Mouse (Mus musculus) midbrain, embryonic 11.5 days (tissue): ENCODE measurements around the gene Rab11fip5. TPM values are rescaled to one million over a fixed set of nuclear protein-coding genes. Genes with fewer than 3 reads are reported as not detected.

Experiments used
- ATAC-seq: fragments of 200-750 bp; cut with Nextera tagmentation; 2 replicates; pipeline ENCODE4 v1.8.0; 2017; ENCODE audit warnings: moderate TSS enrichment, moderate library complexity; ENCODE audit not compliant: low FRiP score
- DNase-seq: peaks from one replicate; pipeline ENCODE4 v3.0.0; 2015; ENCODE audit warnings: low spot score; ENCODE audit errors: missing footprints
- H3K27ac ChIP-seq: fragments of 300-500 bp; sonication (generic); 2 replicates; pipeline ENCODE4 v1.5.1; 2014; ENCODE audit warnings: low read depth, low read length
- H3K27me3 ChIP-seq: fragments of 300-500 bp; sonication (generic); 2 replicates; pipeline ENCODE4 v1.6.1; 2014; ENCODE audit warnings: mild to moderate bottlenecking, low read length, moderate library complexity, mixed read lengths; ENCODE audit not compliant: control insufficient read depth, insufficient read depth
- H3K36me3 ChIP-seq: fragments of 300-500 bp; sonication (generic); 2 replicates; pipeline ENCODE4 v1.6.1; 2014; ENCODE audit warnings: mild to moderate bottlenecking, low read length, moderate library complexity, mixed read lengths; ENCODE audit not compliant: control insufficient read depth, insufficient read depth
- H3K4me1 ChIP-seq: fragments of 300-500 bp; sonication (generic); 2 replicates; pipeline ENCODE4 v1.6.1; 2014; ENCODE audit warnings: low read length; ENCODE audit not compliant: control insufficient read depth, insufficient read depth
- H3K4me2 ChIP-seq: fragments of 300-500 bp; sonication (generic); 2 replicates; pipeline ENCODE4 v1.6.1; 2014; ENCODE audit warnings: mild to moderate bottlenecking, moderate library complexity
- H3K4me3 ChIP-seq: fragments of 300-500 bp; sonication (generic); 2 replicates; pipeline ENCODE4 v1.5.1; 2014; ENCODE audit warnings: low read depth, low read length
- H3K9ac ChIP-seq: fragments of 300-500 bp; sonication (generic); 2 replicates; pipeline ENCODE4 v1.6.1; 2014; ENCODE audit warnings: low read length
- H3K9me3 ChIP-seq: fragments of 300-500 bp; sonication (generic); 2 replicates; pipeline ENCODE4 v1.6.1; 2016; ENCODE audit warnings: low read length; ENCODE audit not compliant: control insufficient read depth
- WGBS: fragments of 180-500 bp; shearing (Covaris S2); extraction: QIAGEN DNeasy Blood & Tissue Kit; methylation state at CpG from one replicate; pipeline ENCODE4 v1.1.7; 2014; 5-methylcytosine and 5-hydroxymethylcytosine counted together
- polyA plus RNA-seq: library from polyadenylated mRNA; unstranded; fragments of >200 nt; fragmentation: Nextera tagmentation; extraction: Ambion mirVana; gene quantifications from 2 replicates; pipeline ENCODE4 v1.2.1, GENCODE M21; 2014

The Rab11fip5 gene
- polyA plus RNA-seq, 1 experiment from 2014 or later: 4.7 TPM

DNA sequence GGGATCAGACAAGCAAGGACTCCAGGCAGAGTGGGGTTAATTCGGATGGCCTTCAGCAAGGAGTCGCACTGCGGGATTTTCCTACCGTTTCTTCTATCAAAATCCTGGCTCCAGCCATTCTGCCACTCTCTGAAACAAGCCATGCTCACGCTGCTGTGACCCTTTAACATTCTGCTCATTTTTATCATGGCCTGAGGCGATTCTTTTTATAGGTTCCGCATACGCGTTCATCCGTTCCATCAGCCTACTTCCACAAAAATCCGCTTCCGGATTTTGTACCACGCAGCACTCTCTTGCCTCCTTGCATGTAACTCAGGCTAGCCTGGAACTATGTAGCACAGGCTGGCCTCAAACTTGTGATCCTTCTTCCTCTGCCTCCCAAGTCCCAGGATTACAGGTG is 40.7 kb downstream of the Rab11fip5 start:
- ATAC-seq: no peak
- no peak for DNase-seq
- H3K36me3 ChIP-seq: no peaks in the 10 kb centered on the region
- H3K27me3 ChIP-seq: peaks cover 7% of the 10 kb centered on the region
- peak overlapping the region; percentile 68; the same call in 1 of the 2 replicates for H3K27ac ChIP-seq
- H3K4me1 ChIP-seq: peaks cover 5% of the 10 kb centered on the region
- peak overlapping the region; percentile 76 for H3K9ac ChIP-seq
- WGBS: 2% methylated on average over 13 of the region's 13 CpGs
- H3K9me3 ChIP-seq: no peaks in the 10 kb centered on the region
- peak overlapping the region; percentile 67 for H3K4me3 ChIP-seq
- H3K4me2 ChIP-seq: peak overlapping the region; percentile 98

- H3K9me3 ChIP-seq: no peaks in the 10 kb centered on the region
- H3K9ac ChIP-seq: peak within 1 kb of the TSS; percentile 76
- DNase-seq (peak; percentile 99), ATAC-seq (peak; percentile 98)
- H3K4me2 ChIP-seq: peak within 1 kb of the TSS; percentile 98
- WGBS: under 1% methylated on average over 49 of the region's 49 CpGs
- peaks cover 5% of the 10 kb centered on the region for H3K4me1 ChIP-seq
- peak within 1 kb of the TSS; percentile 68 for H3K27ac ChIP-seq
- H3K4me3 ChIP-seq: peak within 1 kb of the TSS; percentile 67
- no peaks in the 10 kb centered on the region for H3K36me3 ChIP-seq
- peaks cover 7% of the 10 kb centered on the region for H3K27me3 ChIP-seq
Observed at GRCm38 (mm10) chr6:85333000-85333669, 41.3 kb downstream of the Rab11fip5 start, which contains the start of gene Sfxn5. Gene Sfxn5, minus strand, starts transcription at chr6:85333422.

GRCm38 (mm10) chr6:85332351-85332999 is 42.0 kb downstream of the Rab11fip5 start:
- no peaks in the 10 kb centered on the region for H3K9me3 ChIP-seq
- under 1% methylated on average over 41 of the region's 41 CpGs for WGBS
- peak overlapping the region; percentile 67 for H3K4me3 ChIP-seq
- ATAC-seq (no peak; the same call in 1 of the 2 replicates), DNase-seq (no peak)
- H3K9ac ChIP-seq: peak overlapping the region; percentile 76
- peaks cover 5% of the 10 kb centered on the region for H3K4me1 ChIP-seq
- H3K4me2 ChIP-seq: peak overlapping the region; percentile 98
- no peaks in the 10 kb centered on the region for H3K36me3 ChIP-seq
- H3K27me3 ChIP-seq: peaks cover 7% of the 10 kb centered on the region
- peak overlapping the region; percentile 25; the same call in 1 of the 2 replicates for H3K27ac ChIP-seq

DNA sequence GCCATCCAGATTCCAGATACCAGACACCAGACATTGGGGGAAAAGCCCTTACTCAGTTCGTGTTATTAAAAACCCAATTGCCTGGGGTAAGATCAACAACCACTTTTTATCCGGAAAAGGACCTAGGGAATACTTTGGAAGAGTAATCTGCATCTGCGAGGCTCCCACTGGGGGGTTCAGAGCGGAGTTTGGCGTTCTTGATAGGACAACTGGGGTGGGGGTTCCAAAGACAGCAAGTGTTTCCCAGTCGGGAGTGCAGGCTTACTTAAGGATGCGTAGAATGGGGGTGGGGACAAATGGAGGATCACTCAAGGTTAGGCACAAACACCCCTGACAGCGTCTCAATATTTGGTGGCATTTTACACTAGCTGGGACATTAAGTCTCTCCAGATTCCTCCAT is 42.7 kb downstream of the Rab11fip5 start:
- peak overlapping the region; percentile 98 for H3K4me2 ChIP-seq
- no peak overlapping the region for H3K9ac ChIP-seq
- peaks cover 7% of the 10 kb centered on the region for H3K27me3 ChIP-seq
- peaks cover 5% of the 10 kb centered on the region for H3K4me1 ChIP-seq
- no peaks in the 10 kb centered on the region for H3K9me3 ChIP-seq
- ATAC-seq: no peak
- no peak for DNase-seq
- H3K36me3 ChIP-seq: no peaks in the 10 kb centered on the region
- H3K27ac ChIP-seq: no peak overlapping the region
- 9% methylated on average over 8 of the region's 8 CpGs for WGBS
- H3K4me3 ChIP-seq: peak overlapping the region; percentile 67; the same call in 1 of the 2 replicates

GRCm38 (mm10) chr6:85331221-85331735 is 43.2 kb downstream of the Rab11fip5 start:
- Histone ChIP-seq H3K4me3 (no peak overlapping the region), H3K27ac (no peak overlapping the region), H3K9me3 (no peaks in the 10 kb centered on the region), H3K4me2 (no peak overlapping the region), H3K27me3 (peaks cover 7% of the 10 kb centered on the region), H3K4me1 (peaks cover 5% of the 10 kb centered on the region), H3K9ac (no peak overlapping the region), H3K36me3 (no peaks in the 10 kb centered on the region)
- DNase-seq: no peak
- WGBS: 50% methylated on average over 6 of the region's 6 CpGs
- no peak for ATAC-seq

- Histone ChIP-seq H3K9me3 (no peaks in the 10 kb centered on the region), H3K4me2 (no peak overlapping the region), H3K27ac (no peak overlapping the region), H3K4me3 (no peak overlapping the region), H3K9ac (no peak overlapping the region), H3K4me1 (peaks cover 5% of the 10 kb centered on the region), H3K27me3 (peaks cover 7% of the 10 kb centered on the region), H3K36me3 (no peaks in the 10 kb centered on the region)
- WGBS: 90% methylated on average over 4 of the region's 4 CpGs
- no peak for ATAC-seq
- DNase-seq: no peak
Observed at GRCm38 (mm10) chr6:85329666-85330185, 44.7 kb downstream of the Rab11fip5 start.

DNA sequence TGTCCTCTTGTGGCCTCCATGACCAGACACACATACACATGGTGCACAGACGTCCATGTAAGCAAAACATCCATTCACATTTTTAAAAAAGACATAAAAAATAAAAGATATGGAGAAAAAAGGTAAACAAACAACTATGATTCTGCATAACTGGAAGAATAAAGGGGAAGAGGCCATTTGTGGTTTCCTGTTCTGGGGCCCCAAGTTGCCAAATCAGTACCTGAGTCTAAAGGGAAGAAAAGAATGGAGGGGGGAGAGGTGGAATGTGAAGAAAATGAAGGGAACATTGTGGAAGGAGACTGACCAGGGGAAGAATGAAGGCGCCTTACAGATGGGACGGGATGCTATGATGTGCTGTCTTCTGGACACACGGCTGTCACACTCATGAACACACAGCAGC is 47.9 kb downstream of the Rab11fip5 start:
- H3K36me3 ChIP-seq: no peaks in the 10 kb centered on the region
- WGBS: 87% methylated on average over 4 of the region's 4 CpGs
- H3K27ac ChIP-seq: no peak overlapping the region
- ATAC-seq (no peak), DNase-seq (no peak)
- H3K9ac ChIP-seq: no peak overlapping the region
- H3K9me3 ChIP-seq: no peaks in the 10 kb centered on the region
- no peak overlapping the region for H3K4me2 ChIP-seq
- no peaks in the 10 kb centered on the region for H3K4me1 ChIP-seq
- peaks cover 7% of the 10 kb centered on the region for H3K27me3 ChIP-seq
- H3K4me3 ChIP-seq: no peak overlapping the region

- no peak overlapping the region for H3K4me3 ChIP-seq
- H3K27me3 ChIP-seq: no peaks in the 10 kb centered on the region
- 67% methylated on average over 2 of the region's 2 CpGs for WGBS
- no peak overlapping the region for H3K27ac ChIP-seq
- no peak overlapping the region for H3K9ac ChIP-seq
- H3K4me1 ChIP-seq: peaks cover 3% of the 10 kb centered on the region; the same call in 1 of the 2 replicates
- no peaks in the 10 kb centered on the region for H3K36me3 ChIP-seq
- H3K4me2 ChIP-seq: no peak overlapping the region
- no peaks in the 10 kb centered on the region for H3K9me3 ChIP-seq
- ATAC-seq: no peak
- no peak for DNase-seq
Observed at GRCm38 (mm10) chr6:85325109-85325508, 49.3 kb downstream of the Rab11fip5 start.

- Histone ChIP-seq H3K36me3 (no peaks in the 10 kb centered on the region), H3K4me3 (no peak overlapping the region), H3K4me2 (no peak overlapping the region), H3K27ac (peak overlapping the region; percentile 60), H3K27me3 (no peaks in the 10 kb centered on the region), H3K4me1 (peaks cover 3% of the 10 kb centered on the region; the same call in 1 of the 2 replicates), H3K9me3 (no peaks in the 10 kb centered on the region), H3K9ac (0 out of 2 replicates have a peak overlapping the region, but pooled peaks have one; percentile 11)
- DNase-seq (peak; percentile 86), ATAC-seq (peak; percentile 83; the same call in 1 of the 2 replicates)
- WGBS: 29% methylated on average over 6 of the region's 6 CpGs
Observed at GRCm38 (mm10) chr6:85320445-85320866, 54.0 kb downstream of the Rab11fip5 start.
